Mouse (Mus musculus) hindbrain, embryonic 15.5 days (tissue): Measurements from ENCODE around the gene Pced1a. TPM values are rescaled to one million over a fixed set of nuclear protein-coding genes. Genes with fewer than 3 reads are reported as not detected.

Experiments used
- ATAC-seq: fragments of 200-750 bp; cut with Nextera tagmentation; 2 replicates; pipeline ENCODE4 v1.8.0; 2017; ENCODE audit warnings: low read depth, moderate number of reproducible peaks, moderate TSS enrichment; ENCODE audit not compliant: low FRiP score
- H3K27ac ChIP-seq: fragments of 300-500 bp; sonication (generic); replicated peaks from 2 replicates; pipeline ENCODE4 v1.5.1; 2015; ENCODE audit warnings: mild to moderate bottlenecking, inconsistent platforms
- H3K27me3 ChIP-seq: fragments of 300-500 bp; sonication (generic); 2 replicates; pipeline ENCODE4 v1.6.1; 2015; ENCODE audit warnings: control low read depth, inconsistent platforms
- H3K36me3 ChIP-seq: fragments of 300-500 bp; sonication (generic); 2 replicates; pipeline ENCODE4 v1.6.1; 2015; ENCODE audit warnings: control low read depth, inconsistent platforms
- H3K4me1 ChIP-seq: fragments of 300-500 bp; sonication (generic); replicated peaks from 2 replicates; pipeline ENCODE4 v1.6.1; 2015; ENCODE audit warnings: control low read depth, inconsistent platforms
- H3K4me2 ChIP-seq: fragments of 300-500 bp; sonication (generic); 2 replicates; pipeline ENCODE4 v1.6.1; 2015; ENCODE audit warnings: moderate library complexity, mild to moderate bottlenecking, inconsistent platforms
- H3K4me3 ChIP-seq: fragments of 300-500 bp; sonication (generic); 2 replicates; pipeline ENCODE4 v1.5.1; 2015; ENCODE audit warnings: mild to moderate bottlenecking, inconsistent platforms
- H3K9ac ChIP-seq: fragments of 300-500 bp; sonication (generic); 2 replicates; pipeline ENCODE4 v1.6.1; 2015; ENCODE audit warnings: inconsistent platforms
- H3K9me3 ChIP-seq: fragments of 300-500 bp; sonication (generic); 2 replicates; pipeline ENCODE4 v1.6.1; 2016; ENCODE audit warnings: control low read depth, inconsistent platforms
- WGBS: fragments of 180-500 bp; shearing (Covaris S2); methylation state at CpG from one replicate; pipeline ENCODE4 v1.1.7; 2015; 5-methylcytosine and 5-hydroxymethylcytosine counted together
- polyA plus RNA-seq: library from polyadenylated mRNA; unstranded; fragments of >200 nt; fragmentation: Nextera tagmentation; extraction: Ambion mirVana; gene quantifications from 2 replicates; pipeline ENCODE4 v1.2.1, GENCODE M21; 2015

Pced1a gene
- polyA plus RNA-seq, 1 experiment from 2014 or later, result 13.2 TPM

DNA sequence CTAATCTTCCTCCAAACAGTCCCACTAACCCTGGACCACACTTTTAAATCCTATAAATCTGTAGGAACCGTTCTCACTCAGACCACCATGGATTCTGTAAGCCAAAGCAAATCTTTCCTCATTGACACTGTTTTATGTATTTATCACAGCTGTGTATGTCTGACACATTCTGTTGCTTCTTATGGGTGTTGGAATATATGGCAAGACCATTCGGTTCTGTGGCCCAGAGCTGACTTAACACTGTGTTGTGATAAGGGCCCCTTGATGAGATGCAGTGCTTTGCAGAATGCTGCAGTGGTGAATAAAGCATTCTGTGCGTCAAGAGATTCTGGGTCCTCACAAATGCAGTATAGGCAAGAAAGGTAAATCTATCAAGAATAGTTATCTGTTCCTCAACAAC lies 7.7 kb upstream of the Pced1a start:
- Histone ChIP-seq H3K36me3 (no peaks in the 10 kb centered on the region), H3K27me3 (no peaks in the 10 kb centered on the region)

DNA sequence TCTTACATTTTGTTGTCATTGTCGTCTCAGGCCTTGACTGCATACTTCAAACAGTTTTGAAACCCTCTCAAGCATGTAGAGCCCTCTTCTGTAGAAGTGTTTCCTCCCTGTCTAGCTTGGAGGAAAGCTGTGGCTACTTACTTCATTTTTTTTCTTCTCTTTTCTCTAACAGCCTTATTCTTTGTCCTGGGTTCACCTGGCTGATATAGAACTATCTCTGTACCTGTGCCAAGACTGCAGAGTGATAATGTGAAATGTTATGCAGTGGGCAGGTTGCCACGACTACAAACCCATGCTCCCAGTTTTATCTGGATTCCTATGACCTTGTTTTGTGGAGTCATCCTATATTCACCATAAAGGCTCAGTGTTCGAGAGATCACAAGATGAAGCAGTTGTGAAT lies 6.0 kb upstream of the Pced1a start:
- ATAC-seq, result no peak
- H3K9ac ChIP-seq, result no peak overlapping the region
- no peaks in the 10 kb centered on the region for H3K36me3 ChIP-seq
- H3K27ac ChIP-seq, result no peak overlapping the region
- peaks cover 8% of the 10 kb centered on the region for H3K4me1 ChIP-seq
- H3K4me2 ChIP-seq, result no peak overlapping the region
- 85% methylated on average over 3 of the region's 3 CpGs for WGBS
- no peaks in the 10 kb centered on the region for H3K27me3 ChIP-seq
- H3K4me3 ChIP-seq, result no peak overlapping the region
- no peaks in the 10 kb centered on the region for H3K9me3 ChIP-seq

More for the DNA sequence above, 7.7 kb upstream of the Pced1a start:
- Histone ChIP-seq H3K4me1 (no peaks in the 10 kb centered on the region), H3K9ac (no peak overlapping the region), H3K4me2 (no peak overlapping the region), H3K27ac (no peak overlapping the region), H3K9me3 (no peaks in the 10 kb centered on the region), H3K4me3 (no peak overlapping the region)
- 89% methylated on average over 3 of the region's 3 CpGs for WGBS
- no peak for ATAC-seq

DNA sequence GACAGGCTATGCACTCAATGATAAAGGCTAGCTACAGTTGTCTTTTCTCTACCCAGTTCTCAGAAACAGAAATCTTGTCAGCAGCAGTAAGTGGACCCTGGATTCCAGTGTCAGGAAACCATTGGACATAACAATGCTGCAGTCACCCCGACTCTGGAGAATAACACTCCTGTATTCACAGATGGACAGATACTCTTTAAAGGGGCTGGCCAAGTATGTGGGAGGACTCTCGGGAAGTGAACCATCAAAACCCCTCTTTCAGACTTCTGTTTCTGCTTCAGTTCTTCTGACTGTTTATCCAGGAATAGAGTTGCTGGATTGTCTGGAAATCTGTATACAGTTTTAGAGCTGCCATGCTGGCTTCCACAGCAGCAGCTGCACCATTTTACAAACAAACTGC lies 5.3 kb upstream of the Pced1a start:
- H3K4me1 ChIP-seq, result peaks cover 15% of the 10 kb centered on the region
- H3K27me3 ChIP-seq, result no peaks in the 10 kb centered on the region
- H3K9ac ChIP-seq, result no peak overlapping the region
- no peak for ATAC-seq
- H3K36me3 ChIP-seq, result no peaks in the 10 kb centered on the region
- no peaks in the 10 kb centered on the region for H3K9me3 ChIP-seq
- no peak overlapping the region for H3K27ac ChIP-seq
- no peak overlapping the region for H3K4me2 ChIP-seq
- WGBS, result 51% methylated on average over 2 of the region's 2 CpGs
- no peak overlapping the region for H3K4me3 ChIP-seq

DNA sequence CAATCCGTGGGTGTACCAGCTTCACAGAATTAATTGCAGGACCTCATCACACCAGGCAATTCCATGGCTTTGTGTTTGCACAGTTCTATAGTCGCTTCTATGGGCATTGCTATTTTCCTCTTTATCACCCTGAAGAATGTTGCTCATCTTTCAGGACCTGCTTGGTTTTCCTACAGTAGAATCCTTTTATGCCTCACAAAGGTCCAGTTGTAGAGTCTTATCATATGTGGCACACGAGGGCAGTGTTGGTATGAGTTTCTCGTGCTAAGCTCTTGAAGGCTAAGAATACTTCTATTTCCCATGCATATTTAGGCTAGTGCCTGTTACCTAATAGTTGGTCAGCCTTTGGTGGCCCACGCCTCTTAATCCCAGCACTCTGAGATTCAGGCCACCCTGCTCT lies 611 bp upstream of the Pced1a start:
- Histone ChIP-seq H3K4me1 (peaks cover 49% of the 10 kb centered on the region), H3K4me2 (peak overlapping the region; percentile 78), H3K9ac (peak overlapping the region; percentile 88), H3K36me3 (no peaks in the 10 kb centered on the region), H3K4me3 (peak overlapping the region; percentile 96), H3K9me3 (no peaks in the 10 kb centered on the region), H3K27me3 (no peaks in the 10 kb centered on the region), H3K27ac (peak overlapping the region; percentile 98)
- 40% methylated on average over 5 of the region's 5 CpGs for WGBS
- ATAC-seq, result no peak

GRCm38 (mm10) chr2:130423397-130424125 lies 940 bp downstream of the Pced1a start:
- H3K36me3 ChIP-seq, result 0 out of 2 replicates have a peak, but pooled peaks cover 6% of the 10 kb centered on the region
- no peaks in the 10 kb centered on the region for H3K9me3 ChIP-seq
- ATAC-seq, result peak; percentile 84
- H3K4me3 ChIP-seq, result peak overlapping the region; percentile 96
- H3K27me3 ChIP-seq, result no peaks in the 10 kb centered on the region
- peaks cover 51% of the 10 kb centered on the region for H3K4me1 ChIP-seq
- peak overlapping the region; percentile 88 for H3K9ac ChIP-seq
- H3K4me2 ChIP-seq, result peak overlapping the region; percentile 78
- WGBS, result 15% methylated on average over 49 of the region's 49 CpGs
- peak overlapping the region; percentile 98 for H3K27ac ChIP-seq

DNA sequence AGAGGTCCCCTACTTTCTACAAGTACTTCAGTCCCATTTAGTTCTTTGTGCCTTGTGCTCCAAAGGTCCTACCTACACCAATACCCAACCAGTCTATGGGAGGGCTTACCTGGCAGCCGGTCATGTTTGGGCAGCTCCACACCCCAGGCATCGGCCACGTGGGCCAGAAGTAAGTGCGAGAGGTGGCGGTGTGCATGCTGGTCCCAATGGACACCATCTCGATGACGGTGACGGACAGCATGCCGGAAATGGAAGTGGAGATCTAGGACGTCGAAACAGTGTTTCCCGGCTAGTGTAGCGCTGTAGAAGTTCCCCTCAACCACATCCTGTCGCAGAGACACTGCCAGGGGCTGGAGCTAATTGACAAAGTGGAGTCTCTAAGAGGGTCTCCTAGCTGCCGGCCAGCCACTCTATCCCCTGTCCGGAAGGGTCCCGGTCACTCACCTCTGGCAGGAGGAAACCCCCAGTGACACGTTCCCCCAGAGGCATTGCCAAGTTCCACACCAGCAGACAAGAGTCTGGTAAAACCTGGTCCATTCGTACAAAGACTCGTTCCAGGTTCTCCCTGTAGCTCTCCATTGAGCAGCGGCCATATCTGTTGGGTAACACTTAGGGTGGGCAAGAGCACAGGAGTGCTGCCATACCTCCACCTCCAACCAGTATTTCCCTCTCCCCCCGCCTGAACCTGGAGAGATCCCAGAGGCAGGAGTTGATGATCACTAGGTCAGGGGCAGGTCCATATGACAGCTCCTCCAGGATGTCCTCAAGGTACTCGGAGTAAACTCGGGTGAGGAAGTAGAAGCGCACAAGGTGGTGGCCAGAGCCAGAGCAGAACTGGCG lies 2.5 kb downstream of the Pced1a start:
- 95% methylated on average over 26 of the region's 26 CpGs for WGBS
- H3K9me3 ChIP-seq, result no peaks in the 10 kb centered on the region
- H3K27me3 ChIP-seq, result no peaks in the 10 kb centered on the region
- H3K27ac ChIP-seq, result no peak overlapping the region
- no peak for ATAC-seq
- H3K9ac ChIP-seq, result no peak overlapping the region
- H3K4me1 ChIP-seq, result peaks cover 51% of the 10 kb centered on the region
- 0 out of 2 replicates have a peak, but pooled peaks cover 6% of the 10 kb centered on the region for H3K36me3 ChIP-seq
- no peak overlapping the region for H3K4me3 ChIP-seq
- H3K4me2 ChIP-seq, result no peak overlapping the region

- Histone ChIP-seq H3K9me3 (no peaks in the 10 kb centered on the region), H3K27ac (no peak overlapping the region), H3K4me2 (no peak overlapping the region), H3K27me3 (no peaks in the 10 kb centered on the region), H3K4me1 (0 out of 2 replicates have a peak, but pooled peaks cover under 1% of the 10 kb centered on the region), H3K36me3 (0 out of 2 replicates have a peak, but pooled peaks cover 4% of the 10 kb centered on the region), H3K4me3 (no peak overlapping the region), H3K9ac (no peak overlapping the region)
- WGBS, result 81% methylated on average over 6 of the region's 6 CpGs
- ATAC-seq, result no peak
These were observed 10.2 kb downstream of the Pced1a start for GRCm38 (mm10) chr2:130414094-130414856.

DNA sequence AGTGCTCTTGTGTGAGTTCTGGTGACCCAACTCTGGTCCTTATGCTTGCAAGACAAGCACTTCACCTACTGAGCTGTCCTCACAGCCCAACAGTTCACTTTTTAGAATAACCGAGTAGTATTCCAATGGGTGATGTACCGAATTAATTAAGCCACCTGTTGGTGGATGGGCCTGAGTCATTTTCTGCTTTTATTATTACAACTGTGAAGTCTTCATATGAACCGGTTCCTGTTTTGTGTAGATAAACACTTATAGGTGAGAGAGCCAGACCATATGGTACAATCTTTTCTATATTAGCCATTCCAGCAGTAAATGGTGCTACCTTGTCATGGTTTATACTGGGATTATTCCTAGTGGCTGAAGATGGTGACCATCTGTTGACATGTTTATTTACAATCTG lies 11.7 kb downstream of the Pced1a start:
- H3K4me2 ChIP-seq, result no peak overlapping the region
- H3K36me3 ChIP-seq, result no peaks in the 10 kb centered on the region
- H3K9ac ChIP-seq, result no peak overlapping the region
- WGBS, result 86% methylated on average over 3 of the region's 3 CpGs
- H3K27me3 ChIP-seq, result no peaks in the 10 kb centered on the region
- H3K4me1 ChIP-seq, result 0 out of 2 replicates have a peak, but pooled peaks cover 4% of the 10 kb centered on the region
- H3K9me3 ChIP-seq, result no peaks in the 10 kb centered on the region
- no peak overlapping the region for H3K27ac ChIP-seq
- no peak overlapping the region for H3K4me3 ChIP-seq
- no peak for ATAC-seq

DNA sequence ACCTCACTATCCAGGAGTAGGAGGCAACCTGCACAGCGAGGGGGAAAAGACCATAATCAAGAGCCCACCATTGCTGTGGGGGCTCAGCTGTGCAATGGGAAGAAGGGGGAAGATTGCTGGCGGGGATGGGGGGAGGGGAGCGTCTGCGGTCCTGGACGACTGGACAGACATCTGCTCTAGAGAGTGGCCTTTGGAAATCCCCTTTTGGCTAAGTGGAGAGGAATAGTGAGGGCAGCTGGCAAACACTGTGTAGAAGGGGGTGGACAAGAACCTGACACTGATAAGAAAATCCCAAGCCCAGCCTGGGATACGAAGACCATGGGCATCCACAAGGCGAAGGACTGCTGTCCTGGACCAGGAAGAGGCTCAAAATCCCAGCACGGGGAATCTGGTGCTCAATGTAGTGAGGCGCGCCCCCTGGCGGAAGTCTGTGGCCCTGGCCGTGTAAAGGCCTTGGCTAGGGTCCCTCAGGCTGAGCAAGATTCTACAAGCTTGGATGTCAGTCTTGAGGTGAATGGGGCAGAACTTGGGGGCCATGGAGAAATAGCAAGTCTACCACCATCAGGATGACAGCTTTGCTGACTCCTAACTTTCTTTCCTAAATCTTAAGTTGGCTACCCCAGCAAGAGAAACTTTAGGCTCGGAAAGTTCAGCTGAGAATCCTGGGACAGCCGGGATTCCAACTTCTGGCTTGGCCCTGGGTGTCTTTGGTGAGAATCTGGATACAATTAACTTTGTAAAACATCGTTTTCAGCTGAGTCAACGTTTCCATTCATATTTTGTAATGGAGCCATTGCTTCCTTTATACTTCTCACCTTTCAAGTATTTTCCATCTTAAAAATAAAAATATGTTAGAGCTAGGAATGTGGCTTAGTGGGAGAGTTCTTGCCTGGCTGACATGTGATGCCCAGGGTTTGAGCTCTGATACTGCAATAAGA lies 12.7 kb downstream of the Pced1a start:
- Histone ChIP-seq H3K27me3 (no peaks in the 10 kb centered on the region), H3K4me1 (0 out of 2 replicates have a peak, but pooled peaks cover 4% of the 10 kb centered on the region), H3K4me3 (no peak overlapping the region), H3K9ac (no peak overlapping the region), H3K9me3 (no peaks in the 10 kb centered on the region), H3K4me2 (no peak overlapping the region), H3K27ac (no peak overlapping the region), H3K36me3 (no peaks in the 10 kb centered on the region)
- no peak for ATAC-seq
- 35% methylated on average over 16 of the region's 16 CpGs for WGBS

DNA sequence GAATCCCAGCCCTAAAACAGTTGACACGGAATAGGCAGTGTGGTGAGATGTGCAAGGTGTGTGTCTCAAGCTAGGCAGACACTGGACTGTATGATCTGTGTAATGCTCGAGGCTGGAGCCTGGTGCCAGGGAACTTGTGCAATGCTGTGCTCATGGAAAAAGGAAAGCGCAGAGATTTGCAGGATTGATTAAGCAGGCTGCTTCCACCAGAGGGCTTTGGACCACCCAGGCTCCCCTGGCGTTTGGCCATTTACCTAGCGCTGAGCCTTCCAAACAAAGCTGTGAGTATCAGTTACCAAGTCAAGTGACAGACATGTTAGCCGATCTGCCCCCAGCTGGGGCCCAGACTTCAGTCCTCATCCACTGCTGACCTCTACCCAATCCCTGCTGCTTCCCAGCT lies 16.3 kb downstream of the Pced1a start:
- Histone ChIP-seq H3K9me3 (no peaks in the 10 kb centered on the region), H3K27me3 (no peaks in the 10 kb centered on the region), H3K36me3 (no peaks in the 10 kb centered on the region), H3K27ac (no peak overlapping the region), H3K4me3 (no peak overlapping the region), H3K4me1 (0 out of 2 replicates have a peak, but pooled peaks cover 4% of the 10 kb centered on the region), H3K4me2 (no peak overlapping the region), H3K9ac (no peak overlapping the region)
- WGBS, result 22% methylated on average over 6 of the region's 6 CpGs
- no peak for ATAC-seq

DNA sequence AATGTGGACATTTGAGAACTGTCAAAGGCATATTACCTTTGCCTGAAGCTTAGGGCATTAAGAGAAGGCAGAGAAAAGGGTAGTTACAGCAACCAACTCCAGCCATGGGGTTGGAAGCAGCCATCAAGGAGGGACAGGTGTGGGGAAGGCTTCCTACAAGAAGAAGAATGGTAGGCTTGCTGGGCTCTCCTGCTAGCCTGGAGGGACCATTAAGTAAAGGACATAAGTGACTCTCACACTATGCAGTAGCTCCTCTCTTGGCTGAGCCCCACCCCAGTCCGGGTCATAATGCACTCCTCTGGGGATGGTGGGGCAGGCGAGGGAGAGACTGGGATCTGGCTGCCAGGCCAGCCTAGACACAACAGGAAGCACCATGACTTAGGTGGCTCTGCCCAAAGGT lies 18.3 kb downstream of the Pced1a start, which contains the start of gene Tmem239:
Gene Tmem239 (plus strand): TSS at position 301 of the 400 bp plus-strand sequence.
- Histone ChIP-seq H3K27me3 (no peaks in the 10 kb centered on the region), H3K27ac (no peak within 1 kb of the TSS), H3K9ac (no peak within 1 kb of the TSS), H3K36me3 (no peaks in the 10 kb centered on the region), H3K4me1 (0 out of 2 replicates have a peak, but pooled peaks cover 4% of the 10 kb centered on the region), H3K9me3 (no peaks in the 10 kb centered on the region), H3K4me3 (no peak within 1 kb of the TSS), H3K4me2 (no peak within 1 kb of the TSS)
- ATAC-seq, result no peak
- 66% methylated on average over 2 of the region's 2 CpGs for WGBS
